Mouse (Mus musculus) lung, adult 2 months (tissue): Measurements from ENCODE around the gene Prkag1.
A peak's percentile ranks its signal among the peaks of the same experiment; 100 is the strongest.

ENCODE experiments used
- CTCF ChIP-seq: fragments of 200-500 bp; IDR thresholded peaks from 2 replicates; pipeline ENCODE4 v1.5.1; 2011; ENCODE audit warnings: mild to moderate bottlenecking, low read length, control low read depth; ENCODE audit not compliant: insufficient read depth
- POLR2A ChIP-seq: fragments of 200-500 bp; IDR thresholded peaks from 2 replicates; pipeline ENCODE4 v1.6.1; 2011; ENCODE audit warnings: low read depth, mild to moderate bottlenecking, control low read depth, low read length, borderline replicate concordance; ENCODE audit errors: extremely low read depth

DNA sequence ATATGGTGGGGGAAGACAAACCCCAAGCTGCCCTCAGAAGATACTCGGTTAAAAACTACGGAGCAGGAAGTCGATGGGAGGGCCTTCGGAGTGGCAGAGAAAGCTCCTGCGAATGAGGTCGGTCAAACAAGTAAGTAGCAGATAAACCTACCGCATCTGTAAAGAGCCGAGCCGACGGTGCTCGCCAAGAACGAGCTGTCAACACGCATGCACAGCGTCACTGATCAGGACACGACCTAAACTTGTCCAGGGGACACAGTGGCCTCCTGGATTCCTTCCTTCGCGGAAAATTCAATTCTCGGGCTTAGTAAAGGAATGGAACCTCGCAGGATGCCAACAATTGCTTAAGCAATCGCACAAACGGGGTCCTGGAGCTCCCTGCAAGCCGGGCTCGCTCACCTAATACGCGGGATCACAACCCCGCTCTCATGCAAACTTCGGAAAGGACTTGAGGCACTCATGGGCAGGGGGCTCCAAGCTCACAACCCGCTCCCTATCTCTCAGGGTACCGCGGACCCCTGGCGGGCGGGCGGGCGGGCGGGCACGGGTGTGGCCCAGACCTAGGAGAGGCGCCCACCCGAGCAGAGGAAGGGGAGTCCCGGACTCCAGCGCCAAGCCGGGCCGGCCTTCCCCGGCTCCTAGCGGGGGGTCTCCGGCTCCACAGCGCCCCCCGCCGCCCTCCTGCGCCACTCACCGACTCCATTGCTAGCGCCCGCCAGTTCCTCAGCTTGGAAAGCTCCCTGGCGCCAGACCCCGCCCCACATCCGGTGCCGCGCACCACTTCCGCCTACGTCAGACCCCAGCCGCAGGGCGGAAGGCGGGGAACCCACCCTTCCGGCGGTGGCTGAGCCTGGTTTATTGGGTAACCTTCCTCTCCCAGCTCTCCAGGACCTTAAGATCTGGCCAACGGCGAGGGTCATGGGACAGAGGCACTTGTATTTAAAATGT, at the start of gene Prkag1:
- no peak for TF ChIP-seq CTCF
- peak; percentile 83; the same call in 1 of the 2 replicates for TF ChIP-seq POLR2A
